Mouse (Mus musculus) cerebellum, adult 2 months (tissue): Measurements from ENCODE around the gene Ovca2.

Experiments used
- CTCF ChIP-seq: fragments of 200-500 bp; IDR thresholded peaks from 2 replicates; pipeline ENCODE4 v1.5.1; 2011; ENCODE audit warnings: low read depth, mild to moderate bottlenecking, control low read depth, low read length, moderate library complexity, borderline replicate concordance; ENCODE audit not compliant: insufficient read depth
- POLR2A ChIP-seq: fragments of 200-500 bp; IDR thresholded peaks from 2 replicates; pipeline ENCODE4 v1.6.1; 2011; ENCODE audit warnings: low read length, control low read depth, borderline replicate concordance; ENCODE audit not compliant: insufficient read depth

DNA sequence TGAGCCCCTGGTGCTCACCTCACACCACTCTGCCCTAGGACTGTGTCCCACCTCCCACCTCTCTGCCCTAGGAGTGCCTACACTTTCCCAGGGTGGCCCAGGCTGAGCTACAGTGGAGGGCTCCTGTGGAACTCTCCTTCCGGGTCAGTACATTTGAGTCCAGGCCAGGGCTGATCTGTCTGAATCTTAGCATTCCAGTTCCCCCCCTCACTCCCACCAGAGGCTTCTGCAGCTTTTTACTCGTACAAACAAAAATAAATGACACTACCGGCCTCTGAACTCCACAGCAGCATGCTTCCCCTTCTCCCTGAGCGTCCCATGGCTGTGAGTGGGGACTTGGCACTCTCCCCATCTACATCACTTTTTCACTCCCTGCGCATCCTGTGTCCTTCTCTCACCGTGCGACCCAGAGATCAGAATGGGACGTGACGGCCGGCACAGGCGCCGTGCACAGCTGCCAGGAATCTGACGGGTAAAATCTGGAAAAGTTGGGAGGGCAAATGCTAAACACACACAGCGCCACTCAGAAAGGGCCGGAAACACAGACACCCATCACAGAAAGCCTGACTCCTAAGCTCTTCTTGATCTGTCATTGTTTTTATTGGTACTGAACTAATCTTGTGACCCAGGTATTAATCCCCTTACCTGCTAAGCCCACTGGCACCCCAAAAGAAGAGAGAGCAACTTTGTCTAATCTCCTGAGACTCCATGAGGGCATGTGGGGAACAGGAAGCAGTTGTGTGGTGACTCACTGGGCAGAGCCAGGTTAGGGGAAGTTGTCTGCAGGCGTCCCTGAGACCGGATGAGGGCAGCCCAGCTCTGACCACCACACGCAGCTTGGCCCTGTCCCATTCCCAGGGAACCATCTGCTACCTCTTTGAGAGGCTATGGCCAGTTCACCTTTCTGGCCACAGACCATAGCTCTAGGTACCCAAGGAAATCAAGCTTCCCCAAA, 25.8 kb downstream of the Ovca2 start:
- no peak; the same call in 1 of the 2 replicates for TF ChIP-seq CTCF
- TF ChIP-seq POLR2A = no peak
